9 mouse cellular contexts compared by ENCODE assay signal in genomic region chr14:97588182-97588581, GRCm38 (mm10).
DNase-seq lines count a peak whose midpoint lies in the region; ATAC-seq lines count a peak whose summit lies in the region.
"Had no signal": no experiment of that assay in that cellular context is flagged by ENCODE, and none has a peak within 500 bp of the region (broad histone marks: within the 10 kb centered on the region; RNA-seq: fewer than 3 reads in every experiment).

No protein-coding gene starts in this region.

- DNase-seq in ovary, adult 18-20 months (ENCODE audit: low spot score) = peak; percentile 19
- DNase-seq in ovary, postnatal 10 days (ENCODE audit: low spot score) = no peak
- DNase-seq in frontal cortex, postnatal 14 days (ENCODE audit: low spot score in 2 of 2) = peak; percentile 30
- DNase-seq in kidney, postnatal 4 days = peak; percentile 48 to 65
- peak; percentile 30 for DNase-seq in right cerebral cortex, adult 18-20 months
- DNase-seq in testis, postnatal 10 days (ENCODE audit: low spot score) = no peak
- DNase-seq in spleen, postnatal 4 days (ENCODE audit: low spot score in 2 of 2) = no peak

- no peaks in the 10 kb centered on the region for H3K9me3 ChIP-seq in lung, embryonic 16.5 days (ENCODE audit: control insufficient read depth, low read length)
- H3K9me3 ChIP-seq: heart, embryonic 15.5 days had no signal

- no peaks in the 10 kb centered on the region for H3K36me3 ChIP-seq in lung, embryonic 16.5 days (ENCODE audit: control insufficient read depth, insufficient read depth, low read length)
- H3K36me3 ChIP-seq: heart, embryonic 15.5 days had no signal

- H3K4me3 ChIP-seq in lung, embryonic 16.5 days (ENCODE audit: low read length) = no peak overlapping the region
- H3K4me3 ChIP-seq: heart, embryonic 15.5 days had no signal

- ATAC-seq in lung, embryonic 16.5 days (ENCODE audit: low read depth) = peak; percentile 98

- peak overlapping the region; percentile 84 for H3K27ac ChIP-seq in lung, embryonic 16.5 days (ENCODE audit: low read length)
- H3K27ac ChIP-seq: heart, embryonic 15.5 days had no signal

- 20% methylated on average over 7 of the region's 7 CpGs for WGBS in lung, embryonic 16.5 days

- H3K27me3 ChIP-seq in lung, embryonic 16.5 days (ENCODE audit: control insufficient read depth, insufficient read depth, low read depth, low read length) = no peaks in the 10 kb centered on the region
- H3K27me3 ChIP-seq: heart, embryonic 15.5 days had no signal

- H3K4me2 ChIP-seq in lung, embryonic 16.5 days (ENCODE audit: low read depth, low read length) = peak overlapping the region; percentile 25
- H3K4me2 ChIP-seq: heart, embryonic 15.5 days had no signal

- H3K4me1 ChIP-seq in lung, embryonic 16.5 days (replicated peaks; ENCODE audit: control insufficient read depth, insufficient read depth, low read length) = no peaks in the 10 kb centered on the region; the same call in 1 of the 2 replicates

- H3K9ac ChIP-seq in lung, embryonic 16.5 days (ENCODE audit: low read length) = no peak overlapping the region
- H3K9ac ChIP-seq: heart, embryonic 15.5 days had no signal

Comparison
In these comparisons a context has a peak if more than half of its experiments do, and no peak if none do; other contexts are left out.
1. DNase-seq: peak in ovary, adult 18-20 months (single experiment), frontal cortex, postnatal 14 days (2 of 2), kidney, postnatal 4 days (2 of 2) and right cerebral cortex, adult 18-20 months (single experiment); none in ovary, postnatal 10 days (single experiment), testis, postnatal 10 days (single experiment) and spleen, postnatal 4 days (0 of 2).